Mouse (Mus musculus) lung, embryonic 15.5 days (tissue): ENCODE data around the gene Bpifb6. TPM values are rescaled to one million over a fixed set of nuclear protein-coding genes. Genes with fewer than 3 reads are reported as not detected.
A peak's percentile ranks its signal among the peaks of the same experiment; 100 is the strongest.

ENCODE experiments used
- ATAC-seq: fragments of 200-750 bp; cut with Nextera tagmentation; 2 replicates; pipeline ENCODE4 v1.8.0; 2017; ENCODE audit warnings: moderate number of reproducible peaks, borderline replicate concordance; ENCODE audit not compliant: low FRiP score, low TSS enrichment; ENCODE audit errors: extremely low read depth
- H3K27ac ChIP-seq: fragments of 300-500 bp; sonication (generic); 2 replicates; pipeline ENCODE4 v1.5.1; 2015; ENCODE audit warnings: moderate library complexity, mild to moderate bottlenecking, inconsistent platforms
- H3K27me3 ChIP-seq: fragments of 300-500 bp; sonication (generic); 2 replicates; pipeline ENCODE4 v1.6.1; 2015; ENCODE audit warnings: inconsistent platforms
- H3K36me3 ChIP-seq: fragments of 300-500 bp; sonication (generic); 2 replicates; pipeline ENCODE4 v1.6.1; 2015; ENCODE audit warnings: inconsistent platforms
- H3K4me1 ChIP-seq: fragments of 300-500 bp; sonication (generic); 2 replicates; pipeline ENCODE4 v1.6.1; 2015; ENCODE audit warnings: inconsistent platforms
- H3K4me2 ChIP-seq: fragments of 300-500 bp; sonication (generic); 2 replicates; pipeline ENCODE4 v1.6.1; 2015; ENCODE audit warnings: inconsistent platforms, mild to moderate bottlenecking, moderate library complexity
- H3K4me3 ChIP-seq: fragments of 300-500 bp; sonication (generic); 2 replicates; pipeline ENCODE4 v1.5.1; 2015; ENCODE audit warnings: mild to moderate bottlenecking, inconsistent platforms
- H3K9ac ChIP-seq: fragments of 300-500 bp; sonication (generic); 2 replicates; pipeline ENCODE4 v1.6.1; 2015; ENCODE audit warnings: inconsistent platforms
- H3K9me3 ChIP-seq: fragments of 300-500 bp; sonication (generic); 2 replicates; pipeline ENCODE4 v1.6.1; 2016; ENCODE audit warnings: inconsistent platforms
- WGBS: fragments of 180-500 bp; shearing (Covaris S2); methylation state at CpG from one replicate; pipeline ENCODE4 v1.1.7; 2015; 5-methylcytosine and 5-hydroxymethylcytosine counted together
- polyA plus RNA-seq: library from polyadenylated mRNA; unstranded; fragments of >200 nt; fragmentation: Nextera tagmentation; extraction: Ambion mirVana; gene quantifications from 2 replicates; pipeline ENCODE4 v1.2.1, GENCODE M21; 2015

The Bpifb6 gene
- polyA plus RNA-seq, 1 experiment from 2014 or later, result not detected

DNA sequence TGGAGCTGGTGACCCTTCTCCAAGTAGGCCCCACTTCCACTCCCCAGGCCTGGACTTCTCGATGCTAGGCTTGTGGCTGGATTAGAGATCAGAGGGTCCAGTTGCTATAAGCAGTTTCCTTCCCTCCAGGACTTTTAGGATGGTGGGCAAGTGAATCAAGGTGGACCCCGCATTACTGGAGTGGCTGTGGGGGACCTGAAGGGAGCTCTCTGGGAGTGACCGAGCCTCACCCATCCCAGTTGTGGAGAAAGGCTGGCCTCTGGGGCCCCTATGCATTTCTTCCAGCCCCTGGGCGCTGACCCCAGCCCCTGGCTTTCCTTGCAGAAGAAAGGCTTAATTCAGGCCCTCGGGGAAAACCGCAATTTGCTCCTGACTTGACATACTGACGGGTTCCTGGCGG lies 17.7 kb downstream of the Bpifb6 start, which contains the start of gene Bpifb3:
Gene Bpifb3, plus strand, starts transcription at position 301 of the 400 bp plus-strand sequence.
- Histone ChIP-seq H3K9me3 (no peaks in the 10 kb centered on the region), H3K27ac (no peak within 1 kb of the TSS), H3K4me2 (no peak within 1 kb of the TSS), H3K36me3 (no peaks in the 10 kb centered on the region), H3K27me3 (no peaks in the 10 kb centered on the region), H3K9ac (no peak within 1 kb of the TSS), H3K4me1 (no peaks in the 10 kb centered on the region), H3K4me3 (no peak within 1 kb of the TSS)
- 77% methylated on average over 8 of the region's 8 CpGs for WGBS
- ATAC-seq, result no peak

DNA sequence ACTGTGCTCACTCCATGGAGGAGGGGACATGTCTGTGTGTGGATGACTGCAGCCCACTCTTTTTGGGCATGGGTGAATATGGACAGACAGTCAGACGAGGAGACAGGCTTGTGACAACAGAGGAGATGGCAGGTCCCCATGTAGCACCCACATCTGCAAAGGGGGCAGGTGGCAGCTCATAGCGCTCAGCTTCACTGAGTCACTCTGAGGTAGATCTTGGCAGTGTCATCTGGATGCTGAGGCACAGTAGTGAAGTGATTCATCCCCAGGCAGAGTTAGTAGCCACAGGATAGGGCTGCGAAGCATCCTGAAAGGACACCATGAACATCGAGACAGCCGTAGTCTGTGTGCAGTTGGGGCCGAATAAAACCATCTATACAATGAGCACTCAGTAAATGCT lies 21.1 kb downstream of the Bpifb6 start:
- Histone ChIP-seq H3K9me3 (no peaks in the 10 kb centered on the region), H3K4me3 (no peak overlapping the region), H3K4me1 (no peaks in the 10 kb centered on the region), H3K4me2 (no peak overlapping the region), H3K27me3 (no peaks in the 10 kb centered on the region), H3K36me3 (no peaks in the 10 kb centered on the region), H3K9ac (no peak overlapping the region), H3K27ac (no peak overlapping the region)
- no peak for ATAC-seq
- WGBS, result 80% methylated on average over 6 of the region's 6 CpGs

DNA sequence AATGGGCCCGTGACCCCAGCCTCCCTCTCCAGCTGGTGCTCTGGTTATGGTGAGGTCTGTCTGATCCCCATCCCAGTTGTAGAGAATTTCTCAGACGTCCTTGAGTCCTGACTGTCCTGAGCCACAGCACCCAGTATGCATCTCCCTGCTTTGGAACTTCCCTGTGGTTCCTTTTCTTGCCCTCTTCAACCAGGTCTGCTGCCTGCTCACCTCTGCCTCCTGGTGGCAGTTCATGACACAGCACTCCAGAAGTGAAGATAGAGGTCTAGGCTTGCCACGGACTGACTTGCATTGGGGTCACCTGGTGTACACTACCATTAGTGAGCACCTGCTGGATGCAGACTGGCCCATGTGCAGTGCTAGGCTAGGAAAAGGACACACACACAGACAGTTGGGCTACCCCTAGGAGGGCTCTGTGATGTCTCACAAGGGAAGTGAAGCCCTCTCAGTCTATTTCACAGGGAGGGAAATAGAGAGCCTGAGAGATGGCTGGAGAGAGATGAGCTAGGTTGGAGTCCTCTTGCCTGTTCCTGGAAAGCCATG lies 29.8 kb downstream of the Bpifb6 start:
- no peaks in the 10 kb centered on the region for H3K9me3 ChIP-seq
- no peak overlapping the region for H3K27ac ChIP-seq
- no peak for ATAC-seq
- no peak overlapping the region for H3K4me2 ChIP-seq
- H3K36me3 ChIP-seq, result no peaks in the 10 kb centered on the region
- H3K4me3 ChIP-seq, result no peak overlapping the region
- 31% methylated on average over 3 of the region's 3 CpGs for WGBS
- H3K4me1 ChIP-seq, result no peaks in the 10 kb centered on the region
- H3K9ac ChIP-seq, result no peak overlapping the region
- H3K27me3 ChIP-seq, result no peaks in the 10 kb centered on the region

GRCm38 (mm10) chr2:153931125-153931524 lies 30.9 kb downstream of the Bpifb6 start:
- Histone ChIP-seq H3K9ac (no peak overlapping the region), H3K36me3 (no peaks in the 10 kb centered on the region), H3K27me3 (no peaks in the 10 kb centered on the region), H3K4me2 (no peak overlapping the region), H3K4me3 (no peak overlapping the region), H3K4me1 (no peaks in the 10 kb centered on the region), H3K9me3 (no peaks in the 10 kb centered on the region), H3K27ac (no peak overlapping the region)
- ATAC-seq, result no peak
- 69% methylated on average over 6 of the region's 6 CpGs for WGBS

- no peak overlapping the region for H3K27ac ChIP-seq
- no peak overlapping the region for H3K4me3 ChIP-seq
- 71% methylated on average over 6 of the region's 6 CpGs for WGBS
- H3K4me2 ChIP-seq, result no peak overlapping the region
- H3K36me3 ChIP-seq, result no peaks in the 10 kb centered on the region
- H3K9me3 ChIP-seq, result no peaks in the 10 kb centered on the region
- no peak for ATAC-seq
- no peaks in the 10 kb centered on the region for H3K4me1 ChIP-seq
- H3K27me3 ChIP-seq, result no peaks in the 10 kb centered on the region
- H3K9ac ChIP-seq, result no peak overlapping the region
Observed at GRCm38 (mm10) chr2:153933311-153933710, 33.1 kb downstream of the Bpifb6 start.

- Histone ChIP-seq H3K27ac (no peak overlapping the region), H3K36me3 (no peaks in the 10 kb centered on the region), H3K4me1 (no peaks in the 10 kb centered on the region), H3K4me3 (no peak overlapping the region), H3K9me3 (no peaks in the 10 kb centered on the region), H3K9ac (no peak overlapping the region), H3K27me3 (no peaks in the 10 kb centered on the region), H3K4me2 (no peak overlapping the region)
- 87% methylated on average over 6 of the region's 6 CpGs for WGBS
- ATAC-seq, result no peak
Observed at GRCm38 (mm10) chr2:153935348-153935747, 35.2 kb downstream of the Bpifb6 start.

GRCm38 (mm10) chr2:153937843-153938242 lies 37.7 kb downstream of the Bpifb6 start, which contains the start of gene Bpifb4:
Bpifb4 (plus strand) TSS chr2:153938212.
- WGBS, result 78% methylated on average over 5 of the region's 5 CpGs
- Histone ChIP-seq H3K4me3 (no peak within 1 kb of the TSS), H3K4me2 (no peak within 1 kb of the TSS), H3K36me3 (no peaks in the 10 kb centered on the region), H3K9me3 (no peaks in the 10 kb centered on the region), H3K27ac (no peak within 1 kb of the TSS), H3K4me1 (no peaks in the 10 kb centered on the region), H3K27me3 (no peaks in the 10 kb centered on the region), H3K9ac (no peak within 1 kb of the TSS)
- no peak for ATAC-seq

DNA sequence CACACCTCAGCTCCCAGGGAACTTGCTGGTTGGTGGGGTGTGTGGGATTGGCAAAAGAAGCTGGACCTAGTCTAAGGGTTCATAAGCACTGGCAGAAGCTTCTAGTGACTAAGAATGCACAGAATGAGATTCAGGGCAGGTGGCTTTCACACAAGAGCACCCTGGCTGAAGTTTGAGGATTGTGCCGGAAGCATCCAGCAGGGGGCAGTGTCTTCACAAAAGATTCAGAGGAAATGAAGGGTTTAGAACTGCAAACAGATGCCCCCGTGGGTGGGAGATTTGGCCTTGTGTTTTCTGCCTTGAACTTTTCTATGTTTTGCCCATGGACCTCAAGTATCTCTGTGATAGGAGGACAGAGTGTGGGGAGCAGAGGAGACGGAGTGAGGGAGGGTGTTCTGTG lies 43.3 kb downstream of the Bpifb6 start:
- Histone ChIP-seq H3K9me3 (no peaks in the 10 kb centered on the region), H3K9ac (no peak overlapping the region), H3K4me1 (no peaks in the 10 kb centered on the region), H3K27ac (no peak overlapping the region), H3K36me3 (no peaks in the 10 kb centered on the region), H3K4me2 (no peak overlapping the region), H3K4me3 (no peak overlapping the region), H3K27me3 (no peaks in the 10 kb centered on the region)
- WGBS, result 32% methylated on average over 3 of the region's 3 CpGs
- ATAC-seq, result no peak

- Histone ChIP-seq H3K27ac (no peak overlapping the region), H3K9me3 (no peaks in the 10 kb centered on the region), H3K4me2 (no peak overlapping the region), H3K9ac (no peak overlapping the region), H3K4me1 (no peaks in the 10 kb centered on the region), H3K27me3 (no peaks in the 10 kb centered on the region), H3K36me3 (no peaks in the 10 kb centered on the region), H3K4me3 (no peak overlapping the region)
- no peak for ATAC-seq
- 76% methylated on average over 8 of the region's 8 CpGs for WGBS
Observed at GRCm38 (mm10) chr2:153944567-153944966, 44.4 kb downstream of the Bpifb6 start.

DNA sequence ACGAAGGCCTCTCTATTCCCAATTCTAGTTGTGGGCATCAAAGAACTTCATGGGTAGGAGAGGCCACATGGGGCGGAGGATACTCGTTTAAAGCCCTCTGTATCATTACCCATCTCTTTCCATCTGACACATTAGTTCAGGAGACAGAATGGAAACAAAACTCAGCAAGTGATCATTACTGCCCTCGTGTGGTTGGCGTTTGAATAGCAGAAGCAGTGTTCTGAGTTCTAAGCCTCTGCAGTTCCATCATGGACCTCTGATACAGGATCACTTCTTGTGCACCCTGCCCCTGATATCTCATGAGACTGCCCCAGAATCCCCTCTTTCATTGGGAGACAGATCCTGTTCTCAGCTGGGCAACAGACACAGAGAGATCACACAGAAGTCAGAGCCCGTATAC lies 52.7 kb downstream of the Bpifb6 start:
- WGBS, result 28% methylated on average over 6 of the region's 6 CpGs
- H3K36me3 ChIP-seq, result no peaks in the 10 kb centered on the region
- no peaks in the 10 kb centered on the region for H3K4me1 ChIP-seq
- H3K27ac ChIP-seq, result no peak overlapping the region
- no peak overlapping the region for H3K4me3 ChIP-seq
- no peaks in the 10 kb centered on the region for H3K27me3 ChIP-seq
- no peak overlapping the region for H3K9ac ChIP-seq
- no peak overlapping the region for H3K4me2 ChIP-seq
- ATAC-seq, result no peak
- H3K9me3 ChIP-seq, result no peaks in the 10 kb centered on the region

- no peaks in the 10 kb centered on the region for H3K27me3 ChIP-seq
- no peaks in the 10 kb centered on the region for H3K36me3 ChIP-seq
- H3K27ac ChIP-seq, result no peak overlapping the region
- ATAC-seq, result no peak
- no peak overlapping the region for H3K4me3 ChIP-seq
- H3K9ac ChIP-seq, result no peak overlapping the region
- no peaks in the 10 kb centered on the region for H3K4me1 ChIP-seq
- 6% methylated on average over 6 of the region's 6 CpGs for WGBS
- H3K4me2 ChIP-seq, result peak overlapping the region; percentile 32
- H3K9me3 ChIP-seq, result no peaks in the 10 kb centered on the region
Observed at GRCm38 (mm10) chr2:153953836-153954235, 53.6 kb downstream of the Bpifb6 start.
